Mouse (Mus musculus): ENCODE data around the gene Zfp652. TPM values are rescaled to one million over a fixed set of nuclear protein-coding genes. Genes with fewer than 3 reads are reported as not detected.
"Not testable (repeated sequence)": the region's sequence is repeated elsewhere in the genome, so short reads cannot be mapped to it uniquely, and the experiment has no call there.

Zfp652 gene
- polyA plus RNA-seq, 1 experiment from 2014 or later = 32.1 TPM

GRCm38 (mm10) chr11:95746821-95747220 is 34.3 kb downstream of the Zfp652 start:
- H3K36me3 ChIP-seq = peaks cover 26% of the 10 kb centered on the region
- H3K4me3 ChIP-seq (replicated peaks) = no peak overlapping the region
- no peaks in the 10 kb centered on the region; the same call in 1 of the 2 replicates for H3K9me3 ChIP-seq
- WGBS = 87% methylated on average over 4 of the region's 4 CpGs
- ATAC-seq = no peak
- H3K27ac ChIP-seq = no peak overlapping the region
- H3K9ac ChIP-seq (replicated peaks) = no peak overlapping the region
- H3K4me1 ChIP-seq (replicated peaks) = no peaks in the 10 kb centered on the region
- no peaks in the 10 kb centered on the region for H3K27me3 ChIP-seq
- no peak overlapping the region for H3K4me2 ChIP-seq (replicated peaks)

GRCm38 (mm10) chr11:95748331-95748730 is 35.9 kb downstream of the Zfp652 start:
- ATAC-seq = no peak
- no peak overlapping the region for H3K4me3 ChIP-seq (replicated peaks)
- H3K4me2 ChIP-seq (replicated peaks) = no peak overlapping the region
- no peaks in the 10 kb centered on the region for H3K4me1 ChIP-seq (replicated peaks)
- H3K9ac ChIP-seq (replicated peaks) = no peak overlapping the region
- 92% methylated on average over 5 of the region's 5 CpGs for WGBS
- H3K27me3 ChIP-seq = no peaks in the 10 kb centered on the region
- H3K9me3 ChIP-seq = no peaks in the 10 kb centered on the region; the same call in 1 of the 2 replicates
- H3K36me3 ChIP-seq = peaks cover 29% of the 10 kb centered on the region
- H3K27ac ChIP-seq = no peak overlapping the region

- H3K9ac ChIP-seq (replicated peaks) = no peak overlapping the region
- WGBS = 87% methylated on average over 15 of the region's 15 CpGs
- H3K4me3 ChIP-seq (replicated peaks) = no peak overlapping the region
- H3K4me2 ChIP-seq (replicated peaks) = no peak overlapping the region
- H3K9me3 ChIP-seq = no peaks in the 10 kb centered on the region
- H3K4me1 ChIP-seq (replicated peaks) = no peaks in the 10 kb centered on the region
- no peak overlapping the region for H3K27ac ChIP-seq
- H3K27me3 ChIP-seq = no peaks in the 10 kb centered on the region
- H3K36me3 ChIP-seq = peaks cover 31% of the 10 kb centered on the region
- no peak for ATAC-seq
Measured at GRCm38 (mm10) chr11:95749619-95750018, 37.1 kb downstream of the Zfp652 start.

- Histone ChIP-seq H3K27ac (no peak overlapping the region), H3K4me2 (replicated peaks) (no peak overlapping the region), H3K27me3 (no peaks in the 10 kb centered on the region), H3K36me3 (peaks cover 43% of the 10 kb centered on the region), H3K4me1 (replicated peaks) (no peaks in the 10 kb centered on the region), H3K9me3 (no peaks in the 10 kb centered on the region), H3K4me3 (replicated peaks) (no peak overlapping the region), H3K9ac (replicated peaks) (no peak overlapping the region)
- ATAC-seq = no peak
- 0% methylated on average over 1 of the region's 1 CpGs for WGBS
Measured at GRCm38 (mm10) chr11:95750995-95751394, 38.5 kb downstream of the Zfp652 start.

- H3K27me3 ChIP-seq; H3K9ac ChIP-seq (replicated peaks); H3K4me2 ChIP-seq (replicated peaks); H3K4me1 ChIP-seq (replicated peaks); H3K27ac ChIP-seq; ATAC-seq; H3K9me3 ChIP-seq; H3K4me3 ChIP-seq (replicated peaks): not testable (repeated sequence)
- H3K36me3 ChIP-seq = peaks cover 49% of the 10 kb centered on the region
- WGBS = 100% methylated on average over 4 of the region's 4 CpGs
Measured at GRCm38 (mm10) chr11:95755137-95755536, 42.7 kb downstream of the Zfp652 start.

- no peak for ATAC-seq
- H3K4me2 ChIP-seq (replicated peaks) = no peak overlapping the region
- H3K4me3 ChIP-seq (replicated peaks) = no peak overlapping the region
- 90% methylated on average over 5 of the region's 5 CpGs for WGBS
- H3K36me3 ChIP-seq = peaks cover 48% of the 10 kb centered on the region
- no peak overlapping the region for H3K27ac ChIP-seq
- no peak overlapping the region for H3K9ac ChIP-seq (replicated peaks)
- no peaks in the 10 kb centered on the region for H3K9me3 ChIP-seq
- H3K4me1 ChIP-seq (replicated peaks) = no peaks in the 10 kb centered on the region
- no peaks in the 10 kb centered on the region for H3K27me3 ChIP-seq
Measured at GRCm38 (mm10) chr11:95760521-95760920, 48.0 kb downstream of the Zfp652 start.

- ATAC-seq = no peak
- Histone ChIP-seq H3K4me1 (replicated peaks) (no peaks in the 10 kb centered on the region), H3K27ac (no peak overlapping the region), H3K27me3 (no peaks in the 10 kb centered on the region), H3K9ac (replicated peaks) (no peak overlapping the region), H3K9me3 (no peaks in the 10 kb centered on the region), H3K4me3 (replicated peaks) (no peak overlapping the region), H3K4me2 (replicated peaks) (no peak overlapping the region), H3K36me3 (peaks cover 31% of the 10 kb centered on the region)
- WGBS = 97% methylated on average over 4 of the region's 4 CpGs
Measured at GRCm38 (mm10) chr11:95762996-95763395, 50.5 kb downstream of the Zfp652 start.

GRCm38 (mm10) chr11:95764806-95765205 is 52.3 kb downstream of the Zfp652 start:
- H3K4me2 ChIP-seq (replicated peaks) = no peak overlapping the region
- no peaks in the 10 kb centered on the region for H3K9me3 ChIP-seq
- no peak overlapping the region for H3K4me3 ChIP-seq (replicated peaks)
- H3K27ac ChIP-seq = no peak overlapping the region
- peaks cover 44% of the 10 kb centered on the region for H3K36me3 ChIP-seq
- 70% methylated on average over 8 of the region's 8 CpGs for WGBS
- H3K4me1 ChIP-seq (replicated peaks) = no peaks in the 10 kb centered on the region
- ATAC-seq = no peak
- H3K9ac ChIP-seq (replicated peaks) = no peak overlapping the region
- H3K27me3 ChIP-seq = no peaks in the 10 kb centered on the region

- no peak overlapping the region for H3K27ac ChIP-seq
- peaks cover 45% of the 10 kb centered on the region for H3K36me3 ChIP-seq
- H3K9ac ChIP-seq (replicated peaks) = no peak overlapping the region
- WGBS = 90% methylated on average over 10 of the region's 10 CpGs
- no peaks in the 10 kb centered on the region for H3K4me1 ChIP-seq (replicated peaks)
- H3K9me3 ChIP-seq = no peaks in the 10 kb centered on the region
- no peaks in the 10 kb centered on the region for H3K27me3 ChIP-seq
- no peak overlapping the region for H3K4me3 ChIP-seq (replicated peaks)
- H3K4me2 ChIP-seq (replicated peaks) = no peak overlapping the region
- ATAC-seq = no peak
Measured at GRCm38 (mm10) chr11:95765334-95765733, 52.9 kb downstream of the Zfp652 start.

- no peaks in the 10 kb centered on the region for H3K9me3 ChIP-seq
- H3K27ac ChIP-seq = no peak overlapping the region
- no peak for ATAC-seq
- H3K9ac ChIP-seq (replicated peaks) = no peak overlapping the region
- H3K4me1 ChIP-seq (replicated peaks) = no peaks in the 10 kb centered on the region
- peaks cover 34% of the 10 kb centered on the region for H3K36me3 ChIP-seq
- 86% methylated on average over 6 of the region's 6 CpGs for WGBS
- no peak overlapping the region for H3K4me3 ChIP-seq (replicated peaks)
- no peak overlapping the region for H3K4me2 ChIP-seq (replicated peaks)
- no peaks in the 10 kb centered on the region for H3K27me3 ChIP-seq
Measured at GRCm38 (mm10) chr11:95768244-95768643, 55.8 kb downstream of the Zfp652 start.

- ATAC-seq = no peak
- Histone ChIP-seq H3K27ac (no peak overlapping the region), H3K9me3 (no peaks in the 10 kb centered on the region), H3K4me2 (replicated peaks) (no peak overlapping the region), H3K9ac (replicated peaks) (no peak overlapping the region), H3K4me1 (replicated peaks) (no peaks in the 10 kb centered on the region), H3K27me3 (no peaks in the 10 kb centered on the region), H3K36me3 (peaks cover 24% of the 10 kb centered on the region), H3K4me3 (replicated peaks) (no peak overlapping the region)
- 88% methylated on average over 10 of the region's 10 CpGs for WGBS
Measured at GRCm38 (mm10) chr11:95769208-95769607, 56.7 kb downstream of the Zfp652 start.

GRCm38 (mm10) chr11:95770720-95771364 is 58.4 kb downstream of the Zfp652 start:
- no peaks in the 10 kb centered on the region for H3K27me3 ChIP-seq
- 67% methylated on average over 9 of the region's 9 CpGs for WGBS
- H3K4me3 ChIP-seq (replicated peaks) = no peak overlapping the region
- H3K9ac ChIP-seq (replicated peaks) = no peak overlapping the region
- H3K36me3 ChIP-seq = peaks cover 25% of the 10 kb centered on the region
- no peaks in the 10 kb centered on the region for H3K4me1 ChIP-seq (replicated peaks)
- no peaks in the 10 kb centered on the region for H3K9me3 ChIP-seq
- H3K4me2 ChIP-seq (replicated peaks) = no peak overlapping the region
- ATAC-seq = no peak
- no peak overlapping the region for H3K27ac ChIP-seq

GRCm38 (mm10) chr11:95771665-95772064 is 59.2 kb downstream of the Zfp652 start:
- H3K27ac ChIP-seq = no peak overlapping the region
- peaks cover 28% of the 10 kb centered on the region for H3K36me3 ChIP-seq
- no peak overlapping the region for H3K4me2 ChIP-seq (replicated peaks)
- no peak overlapping the region for H3K9ac ChIP-seq (replicated peaks)
- no peak for ATAC-seq
- WGBS = 91% methylated on average over 8 of the region's 8 CpGs
- no peaks in the 10 kb centered on the region for H3K27me3 ChIP-seq
- no peaks in the 10 kb centered on the region for H3K9me3 ChIP-seq
- H3K4me3 ChIP-seq (replicated peaks) = no peak overlapping the region
- H3K4me1 ChIP-seq (replicated peaks) = no peaks in the 10 kb centered on the region
